Mouse (Mus musculus): ENCODE measurements at regions not wholly inside any gene's neighbourhood (a gene's known extent, or its start where the extent isn't known, plus 50 kb on each side); places are given as distances from the start of the nearest gene placed in this dataset.

DNA sequence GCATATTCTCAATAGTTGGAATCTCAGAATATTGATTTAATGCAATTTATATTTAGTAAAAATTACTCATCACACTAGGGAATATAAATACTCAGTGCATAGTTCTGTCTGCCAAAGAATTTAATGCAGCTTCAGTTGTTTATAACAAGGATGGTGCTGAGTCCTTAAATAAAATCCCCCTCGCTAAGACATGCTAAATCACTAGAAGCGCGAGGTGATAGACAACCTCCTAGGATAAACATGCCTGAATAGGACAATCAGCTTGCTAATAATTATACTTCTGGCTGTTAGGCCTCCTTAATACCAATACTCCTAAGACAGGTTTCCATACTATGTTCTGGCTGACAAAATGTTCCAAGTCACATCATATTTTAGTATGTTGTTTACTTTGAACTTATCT lies 3650.0 kb downstream of the 9330182O14Rik start:
- DNase-seq (ENCODE audit: low read depth, low spot score) = no peak

DNA sequence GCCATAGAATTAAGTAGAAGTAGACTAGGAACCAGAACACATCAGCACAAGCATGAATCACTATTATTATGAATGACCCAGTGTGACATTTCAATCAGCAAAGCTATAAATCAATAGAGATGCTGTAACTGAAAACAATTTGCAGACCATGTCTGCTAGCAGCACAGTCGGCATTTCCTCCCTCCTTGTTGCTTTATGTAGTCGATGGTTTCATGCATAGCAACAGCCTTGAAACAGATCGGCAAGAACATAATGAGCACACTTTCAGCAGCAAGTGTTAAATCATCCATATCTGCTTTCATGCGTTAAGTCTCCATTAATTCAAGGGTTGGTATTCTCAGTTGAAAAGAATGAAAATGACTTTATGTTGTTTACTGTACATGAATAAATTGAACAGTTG lies 3669.2 kb downstream of the 9330182O14Rik start:
- DNase-seq (ENCODE audit: low read depth, low spot score) = no peak
